Mouse (Mus musculus) CH12.LX (cell line): ENCODE data around the gene Ift27. TPM values are rescaled to one million over a fixed set of nuclear protein-coding genes. Genes with fewer than 3 reads are reported as not detected.
A peak's percentile ranks its signal among the peaks of the same experiment; 100 is the strongest.

Experiments
- DNase-seq: peaks from one replicate; pipeline ENCODE4 v3.0.0-alpha.2; 2013; ENCODE audit errors: extremely low read depth
- H3K27ac ChIP-seq: 2 replicates; pipeline ENCODE4 v1.5.1; 2012; ENCODE audit warnings: low read depth, mild to moderate bottlenecking, control low read depth, moderate library complexity; ENCODE audit not compliant: insufficient read depth
- H3K27me3 ChIP-seq: replicated peaks from 2 replicates; pipeline ENCODE3; 2012; ENCODE audit warnings: inconsistent platforms
- H3K36me3 ChIP-seq, 2 experiments: replicated peaks in 1 of 2; 2 replicates each; pipeline versions ENCODE3 to v1.6.1; 2012; ENCODE audit warnings: inconsistent platforms in 1 of 2, low read length in 1 of 2, mild to moderate bottlenecking in 1 of 2, mixed read lengths in 1 of 2, moderate library complexity in 1 of 2; ENCODE audit not compliant: control insufficient read depth in 1 of 2, insufficient read depth in 1 of 2
- H3K4me1 ChIP-seq, 2 experiments: 2 replicates each; pipeline ENCODE4 v1.6.1; 2012; ENCODE audit warnings: inconsistent platforms in 1 of 2, moderate library complexity in 1 of 2; ENCODE audit not compliant: insufficient read depth in 2 of 2, control insufficient read depth in 1 of 2
- H3K4me2 ChIP-seq: 2 replicates; pipeline ENCODE4 v1.6.1; 2012; ENCODE audit warnings: low read depth, mild to moderate bottlenecking, control low read depth; ENCODE audit not compliant: poor library complexity, insufficient read depth, severe bottlenecking
- H3K4me3 ChIP-seq, 3 experiments: fragments of 150-350 bp in 1 of 3; sonication (generic) in 1 of 3; replicated peaks in 1 of 3; 2 replicates each; pipeline versions ENCODE3 to v1.5.1; 2011 to 2012; ENCODE audit warnings: low read depth in 2 of 3, low read length in 2 of 3, mild to moderate bottlenecking in 2 of 3, moderate library complexity in 2 of 3, control low read depth in 1 of 3, improper control_type of control experiment in 1 of 3, inconsistent platforms in 1 of 3, mixed read lengths in 1 of 3; ENCODE audit not compliant: poor library complexity in 1 of 3
- H3K79me2 ChIP-seq: replicated peaks from 2 replicates; pipeline ENCODE4 v1.6.1; 2012; ENCODE audit warnings: mild to moderate bottlenecking, moderate library complexity; ENCODE audit not compliant: control insufficient read depth, poor library complexity, insufficient read depth, severe bottlenecking; ENCODE audit errors: extremely low read depth
- H3K9ac ChIP-seq: 2 replicates; pipeline ENCODE4 v1.6.1; 2012; ENCODE audit warnings: low read depth, mild to moderate bottlenecking, control low read depth, moderate library complexity; ENCODE audit not compliant: insufficient read depth
- H3K9me3 ChIP-seq: replicated peaks from 2 replicates; pipeline ENCODE3; 2012; ENCODE audit warnings: low read length, inconsistent platforms, mixed read lengths
- CHD1 ChIP-seq: IDR thresholded peaks from 2 replicates; pipeline ENCODE4 v1.6.1; 2012; ENCODE audit warnings: low read depth, low read length, improper control_type of control experiment, inconsistent platforms
- CHD2 ChIP-seq: IDR thresholded peaks from 2 replicates; pipeline ENCODE4 v1.6.1; 2011; ENCODE audit warnings: low read length, improper control_type of control experiment
- ELF1 ChIP-seq: IDR thresholded peaks from 2 replicates; pipeline ENCODE4 v1.6.1; 2014; ENCODE audit warnings: low read depth, mild to moderate bottlenecking, inconsistent platforms, low read length, improper control_type of control experiment
- ETS1 ChIP-seq: conservative IDR thresholded peaks from 2 replicates; pipeline ENCODE4 v1.6.1; 2012; ENCODE audit warnings: low read depth, mild to moderate bottlenecking, inconsistent platforms, low read length, improper control_type of control experiment, moderate library complexity
- GABPA ChIP-seq: IDR thresholded peaks from 2 replicates; pipeline ENCODE4 v1.6.1; 2012; ENCODE audit warnings: low read depth, low read length, improper control_type of control experiment, inconsistent platforms; ENCODE audit not compliant: insufficient replicate concordance
- JUN ChIP-seq: IDR thresholded peaks from 2 replicates; pipeline ENCODE4 v1.6.1; 2011; ENCODE audit warnings: low read depth, mild to moderate bottlenecking, low read length, improper control_type of control experiment, moderate library complexity; ENCODE audit not compliant: insufficient read depth
- KAT2A ChIP-seq: IDR thresholded peaks from 2 replicates; pipeline ENCODE4 v1.6.1; 2012; ENCODE audit warnings: low read length, improper control_type of control experiment, inconsistent platforms; ENCODE audit not compliant: insufficient replicate concordance
- MAX ChIP-seq: IDR thresholded peaks from 2 replicates; pipeline ENCODE4 v1.6.1; 2011; ENCODE audit warnings: low read length, improper control_type of control experiment
- MXI1 ChIP-seq: IDR thresholded peaks from 2 replicates; pipeline ENCODE4 v1.6.1; 2011; ENCODE audit warnings: mild to moderate bottlenecking, low read depth, low read length, improper control_type of control experiment
- MYC ChIP-seq: IDR thresholded peaks from 2 replicates; pipeline ENCODE4 v1.6.1; 2011; ENCODE audit warnings: low read depth, mild to moderate bottlenecking, improper control_type of control experiment, low read length
- NRF1 ChIP-seq: IDR thresholded peaks from 2 replicates; pipeline ENCODE4 v1.6.1; 2014; ENCODE audit warnings: low read depth, mild to moderate bottlenecking, inconsistent platforms, low read length, improper control_type of control experiment, moderate library complexity
- RAD21 ChIP-seq: IDR thresholded peaks from 2 replicates; pipeline ENCODE4 v1.6.1; 2011; ENCODE audit warnings: low read depth, mild to moderate bottlenecking, low read length, improper control_type of control experiment, moderate library complexity
- SIN3A ChIP-seq: IDR thresholded peaks from 2 replicates; pipeline ENCODE4 v1.6.1; 2012; ENCODE audit warnings: low read length, improper control_type of control experiment, inconsistent platforms
- SMC3 ChIP-seq: IDR thresholded peaks from 2 replicates; pipeline ENCODE4 v1.6.1; 2011; ENCODE audit warnings: low read depth, low read length, improper control_type of control experiment
- TCF12 ChIP-seq: IDR thresholded peaks from 2 replicates; pipeline ENCODE4 v1.6.1; 2014; ENCODE audit warnings: low read depth, mild to moderate bottlenecking, inconsistent platforms, low read length, improper control_type of control experiment
- USF1 ChIP-seq: IDR thresholded peaks from 2 replicates; pipeline ENCODE4 v1.6.1; 2014; ENCODE audit warnings: low read depth, mild to moderate bottlenecking, inconsistent platforms, low read length, improper control_type of control experiment
- ZMIZ1 ChIP-seq: IDR thresholded peaks from 2 replicates; pipeline ENCODE4 v1.6.1; 2012; ENCODE audit warnings: low read depth, mild to moderate bottlenecking, inconsistent platforms, low read length, improper control_type of control experiment
- ZNF384 ChIP-seq: IDR thresholded peaks from 2 replicates; pipeline ENCODE4 v1.6.1; 2012; ENCODE audit warnings: low read depth, low read length, improper control_type of control experiment, inconsistent platforms
- dilution Hi-C: fragments of 300-500 bp; cut with MboI; formaldehyde crosslinking; loops from 2 replicates; pipeline ENCODE4 v1.14.3; 2020; ENCODE audit warnings: low sequenced_read_pairs; ENCODE audit not compliant: extremely low pct_unique_long_range_greater_than_20kb, extremely low pct_ligation_motif_present
- in situ Hi-C: fragments of 300-500 bp; cut with MboI; formaldehyde crosslinking; loops from 3 replicates; pipeline ENCODE4 v1.14.3; 2019; ENCODE audit warnings: low sequenced_read_pairs, low pct_ligation_motif_present, low pct_unique_long_range_greater_than_20kb, mixed read lengths
- polyA plus RNA-seq: library from polyadenylated mRNA; unstranded; fragments of >175 nt; gene quantifications from 2 replicates; pipeline ENCODE4 v1.2.1, GENCODE M21; 2012; ENCODE audit warnings: low read depth; ENCODE audit not compliant: insufficient read length
- total RNA-seq, 2 experiments: library from RNA; depleted of rRNA; stranded (reverse); fragments of 300-350 nt in 1 of 2; fragments of >200 nt in 1 of 2; gene quantifications; 2 replicates each; pipeline ENCODE4 v1.2.3; 2012 to 2014

Gene Ift27
- total and polyA plus RNA-seq, 3 experiments, result 67.1 to 82.1 (median 72.1) TPM

DNA sequence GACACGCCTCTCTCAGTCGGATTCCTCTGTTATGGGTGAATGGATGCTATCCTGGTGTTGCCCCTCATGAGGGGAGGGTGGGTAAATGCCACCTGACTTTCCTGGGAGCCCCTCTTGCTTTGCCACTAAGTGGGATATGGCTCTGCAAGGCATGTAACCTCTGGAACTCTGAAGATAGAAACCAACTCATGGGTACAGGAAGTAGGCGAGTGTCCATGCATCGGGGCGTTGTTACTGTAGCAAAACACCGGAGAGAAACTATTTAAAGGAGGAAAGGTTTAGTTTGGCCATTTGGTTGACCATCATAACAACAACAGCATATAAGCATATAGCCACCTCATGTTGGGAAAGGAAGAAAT is 959 bp upstream of the Ift27 start:
- dilution Hi-C loops, result no loop called here
- peaks cover 32 to 65% of the 10 kb centered on the region in 2 experiments for H3K4me1 ChIP-seq
- H3K4me2 ChIP-seq, result peak overlapping the region; percentile 92
- TF ChIP-seq ETS1 (no peak), RAD21 (no peak), ZNF384 (no peak), CHD1 (no peak), ELF1 (no peak), JUN (no peak), KAT2A (no peak), SMC3 (no peak), TCF12 (no peak), GABPA (no peak)
- peak overlapping the region; percentile 38; the same call in 1 of the 2 replicates for H3K27ac ChIP-seq
- H3K9me3 ChIP-seq, result no peaks in the 10 kb centered on the region
- H3K36me3 ChIP-seq, result no peaks in the 10 kb centered on the region
- H3K4me3 ChIP-seq, result peak overlapping the region; percentile 52 to 65 (median 57)
- peak overlapping the region; percentile 80 for H3K9ac ChIP-seq
- no peaks in the 10 kb centered on the region for H3K27me3 ChIP-seq
- in situ Hi-C loops, result loop anchor here (25.0 kb wide), 2 partner anchors 362 to 438 kb away; partner anchors contain the start of genes Apol9b, C1qtnf6 and Sstr3
- peak; percentile 20 for DNase-seq
- H3K79me2 ChIP-seq, result no peaks in the 10 kb centered on the region; the same call in 1 of the 2 replicates

DNA sequence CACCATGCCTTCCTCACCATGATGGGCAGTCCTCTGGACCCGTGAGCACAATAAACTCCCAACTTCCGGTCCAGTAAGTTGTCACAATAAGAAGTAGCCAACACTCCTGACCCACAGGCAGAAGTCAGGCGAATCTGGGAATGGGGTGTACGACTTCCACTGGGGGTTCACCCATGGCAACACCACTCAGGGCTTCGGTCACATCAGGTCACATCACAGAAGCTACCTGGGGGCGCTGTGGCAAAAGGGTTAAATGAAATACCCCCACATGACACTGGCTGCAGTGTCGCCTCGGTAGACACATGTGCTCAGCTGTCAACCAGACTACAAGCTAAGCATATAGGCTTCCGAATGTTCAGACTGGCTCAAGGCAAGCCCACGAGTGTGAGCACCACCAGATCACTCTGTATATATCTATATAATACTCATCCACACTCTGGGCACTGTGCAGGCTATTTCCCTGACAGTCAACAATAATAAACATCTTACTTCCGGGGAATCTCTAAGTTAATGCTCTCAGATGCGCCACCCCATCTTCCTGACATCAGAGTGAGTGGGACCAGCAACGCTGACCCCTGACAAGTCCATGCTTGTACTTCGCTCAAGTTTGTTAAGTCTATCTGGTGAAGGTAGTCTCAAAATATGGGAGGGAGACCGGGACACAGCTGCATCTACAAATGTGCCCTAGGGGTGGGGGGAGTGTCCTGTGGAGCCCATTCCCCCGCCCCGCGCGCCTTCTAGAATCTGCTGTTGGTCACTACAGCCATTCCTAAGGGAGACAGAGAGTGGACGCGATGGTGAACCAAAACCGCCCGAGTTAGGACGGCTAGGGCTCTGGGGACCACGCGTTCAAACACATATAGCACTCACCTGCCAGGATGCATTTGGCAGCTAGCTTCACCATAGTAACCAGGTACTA is 749 bp downstream of the Ift27 start:
- dilution Hi-C loops, result no loop called here
- H3K9ac ChIP-seq, result peak overlapping the region; percentile 36
- TF ChIP-seq ZMIZ1 (0 out of 2 replicates have a peak, but pooled peaks have one; percentile 19), ELF1 (peak; percentile 49; the same call in 1 of the 2 replicates), MYC (peak; percentile 47; the same call in 1 of the 2 replicates), NRF1 (no peak), USF1 (no peak), MXI1 (peak; percentile 99), MAX (peak; percentile 71), GABPA (no peak), TCF12 (no peak), SIN3A (peak; percentile 61; the same call in 1 of the 2 replicates), CHD2 (0 out of 2 replicates have a peak, but pooled peaks have one; percentile 9), KAT2A (no peak)
- TF ChIP-seq, all 38 proteins: peak for 7
- peak overlapping the region; percentile 56 to 88 (median 72) for H3K4me3 ChIP-seq
- no peak for DNase-seq
- peaks cover 0 to 4% of the 10 kb centered on the region in 2 experiments for H3K36me3 ChIP-seq
- in situ Hi-C loops, result loop anchor here (25.0 kb wide), 1 partner anchor 436 kb away; the partner anchor contains the start of gene Apol9b
- no peaks in the 10 kb centered on the region for H3K9me3 ChIP-seq
- H3K27me3 ChIP-seq, result no peaks in the 10 kb centered on the region
- peak overlapping the region; percentile 89 for H3K4me2 ChIP-seq
- H3K79me2 ChIP-seq, result no peaks in the 10 kb centered on the region; the same call in 1 of the 2 replicates
- H3K4me1 ChIP-seq, result peaks cover 34 to 69% of the 10 kb centered on the region in 2 experiments
- H3K27ac ChIP-seq, result peak overlapping the region; percentile 69
